In the genomic region with DNA sequence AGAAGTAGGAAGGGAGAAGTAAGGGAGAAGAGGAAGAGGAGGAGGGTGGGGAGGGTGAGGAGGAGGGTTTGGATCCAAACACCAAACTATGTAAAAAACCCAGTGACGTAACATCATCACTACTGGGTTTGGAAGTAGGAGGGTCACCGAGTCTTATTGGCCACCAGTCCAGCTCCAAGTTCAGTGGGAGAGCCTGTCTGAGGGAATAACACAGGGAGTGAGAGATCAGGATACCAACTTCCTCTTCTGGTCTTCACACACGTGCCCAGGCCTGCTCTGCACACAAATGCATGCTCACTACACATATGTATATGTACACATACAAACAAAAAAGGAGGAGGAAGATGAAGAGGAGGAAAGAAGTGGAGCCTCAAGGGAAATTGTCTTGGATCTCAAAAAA, we compare ENCODE assay signal across 22 mouse cellular contexts. TPM values are rescaled to one million over a fixed set of nuclear protein-coding genes. Genes with fewer than 3 reads are reported as not detected.
"Had no signal": no experiment of that assay in that cellular context is flagged by ENCODE, and none has a peak within 500 bp of the region (broad histone marks: within the 10 kb centered on the region; RNA-seq: fewer than 3 reads in every experiment).

No protein-coding gene starts in this region.

- DNase-seq: liver, embryonic 13.5 days; liver, postnatal 0 days; lung, adult 2 months; retina, postnatal 1 day; right cerebral cortex, adult 18-20 months; right cerebral cortex, postnatal 25 days; right cerebral cortex, postnatal 4 days; spleen, adult 18-20 months; thymus, adult 18-20 months; thymus, postnatal 14 days; thymus, postnatal 36 days had no signal

- H3K9ac ChIP-seq: liver, embryonic 13.5 days; liver, embryonic 15.5 days; liver, postnatal 0 days; lung, embryonic 15.5 days; midbrain, embryonic 13.5 days; midbrain, embryonic 15.5 days; neural tube, embryonic 13.5 days; neural tube, embryonic 15.5 days had no signal

- H3K27ac ChIP-seq: liver, embryonic 13.5 days; liver, embryonic 15.5 days; lung, embryonic 15.5 days; macrophage; midbrain, embryonic 13.5 days; midbrain, embryonic 15.5 days; neural tube, embryonic 13.5 days; neural tube, embryonic 15.5 days had no signal

- H3K27me3 ChIP-seq: liver, embryonic 13.5 days; liver, embryonic 15.5 days; lung, embryonic 15.5 days; midbrain, embryonic 13.5 days; midbrain, embryonic 15.5 days; neural tube, embryonic 13.5 days; neural tube, embryonic 15.5 days had no signal

- H3K36me3 ChIP-seq: liver, embryonic 13.5 days; liver, embryonic 15.5 days; lung, embryonic 15.5 days; midbrain, embryonic 13.5 days; midbrain, embryonic 15.5 days; neural tube, embryonic 13.5 days; neural tube, embryonic 15.5 days had no signal

- H3K4me1 ChIP-seq: liver, embryonic 13.5 days had no signal

- ATAC-seq: liver, postnatal 0 days; lung, postnatal 0 days; midbrain, embryonic 13.5 days; midbrain, embryonic 15.5 days had no signal

- H3K4me3 ChIP-seq: liver, embryonic 13.5 days; liver, embryonic 15.5 days; lung, embryonic 15.5 days; megakaryocyte, embryonic 14.5 days; midbrain, embryonic 13.5 days; midbrain, embryonic 15.5 days; myocyte; neural tube, embryonic 13.5 days; neural tube, embryonic 15.5 days had no signal

- H3K4me2 ChIP-seq: liver, embryonic 13.5 days; liver, embryonic 15.5 days; lung, embryonic 15.5 days; midbrain, embryonic 11.5 days; midbrain, embryonic 13.5 days; midbrain, embryonic 15.5 days; neural tube, embryonic 13.5 days; neural tube, embryonic 15.5 days had no signal

- H3K9me3 ChIP-seq: liver, embryonic 13.5 days; liver, embryonic 15.5 days; lung, embryonic 15.5 days; megakaryocyte, embryonic 14.5 days; midbrain, embryonic 13.5 days; midbrain, embryonic 15.5 days; neural tube, embryonic 13.5 days; neural tube, embryonic 15.5 days had no signal

RNA-seq across cellular contexts. Expression of gene Ccdc162, which starts 42.1 kb away (rescaled TPM):
- polyA plus RNA-seq: liver, embryonic 15.5 days; macrophage had no signal
